Mouse (Mus musculus) neutrophil, adult 5-6 weeks (primary cell): ENCODE measurements around the gene Uri1. TPM values are rescaled to one million over a fixed set of nuclear protein-coding genes. Genes with fewer than 3 reads are reported as not detected.
A peak's percentile ranks its signal among the peaks of the same experiment; 100 is the strongest.

Experiments used
- ATAC-seq: fragments of 151-379, 151-347 bp; 2 replicates; pipeline ENCODE4 v1.8.0; 2017; ENCODE audit warnings: mild to moderate bottlenecking, moderate TSS enrichment; ENCODE audit not compliant: insufficient number of reproducible peaks, poor library complexity, low FRiP score, severe bottlenecking; ENCODE audit errors: extremely low read depth
- total RNA-seq: library from RNA; stranded (forward); fragments of 200-1000 nt; gene quantifications from 2 replicates; pipeline ENCODE4 v1.2.3, GENCODE M21; 2017

Gene Uri1
- total RNA-seq, 1 experiment from 2014 or later = 33.2 TPM

DNA sequence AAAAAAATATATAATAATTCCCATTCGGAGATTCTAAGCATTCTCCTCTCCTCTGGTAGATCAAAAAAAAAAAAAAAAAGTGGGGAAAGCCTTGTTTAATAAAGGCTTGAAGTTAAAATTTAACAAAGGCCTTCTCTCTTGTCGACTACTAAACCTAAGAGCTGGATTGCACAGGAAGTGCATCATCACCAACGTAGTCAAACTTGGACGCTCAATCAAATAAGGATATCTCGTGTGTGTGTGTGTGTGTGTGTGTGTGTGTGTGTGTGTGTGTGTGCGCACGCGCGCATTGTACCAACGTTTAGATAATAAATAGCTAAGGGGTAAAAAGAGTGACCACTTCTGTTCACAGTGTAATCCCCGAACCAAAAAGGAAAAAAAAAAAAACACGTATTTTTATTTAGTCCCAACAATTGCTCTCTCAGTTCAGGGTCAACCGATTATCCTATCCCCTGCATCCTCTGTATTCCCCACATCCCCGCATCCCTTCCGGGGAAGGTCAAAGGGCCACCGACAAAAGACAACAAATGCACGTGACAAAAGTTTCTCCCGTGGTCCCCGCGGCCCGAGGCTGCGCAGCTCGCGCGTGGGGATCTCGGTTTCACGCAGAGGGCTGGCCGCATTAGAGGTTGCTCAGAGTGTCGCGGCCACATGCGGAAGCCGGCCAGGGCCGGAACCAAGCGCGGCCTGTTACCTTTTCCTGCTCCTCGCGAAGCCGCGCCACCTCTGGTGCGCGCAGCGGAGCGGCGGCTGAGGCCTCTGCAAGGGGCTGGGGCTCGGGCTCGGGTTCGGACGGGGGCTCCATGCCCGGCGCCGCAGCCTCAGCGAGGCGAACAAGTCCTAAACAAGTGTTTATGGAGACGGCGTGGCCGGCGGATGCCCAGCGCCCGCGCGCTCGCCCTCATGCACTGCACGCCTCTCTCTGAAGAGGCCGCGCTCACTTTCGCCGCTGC is 4.7 kb downstream of the Uri1 start:
- peak; percentile 60 for ATAC-seq

DNA sequence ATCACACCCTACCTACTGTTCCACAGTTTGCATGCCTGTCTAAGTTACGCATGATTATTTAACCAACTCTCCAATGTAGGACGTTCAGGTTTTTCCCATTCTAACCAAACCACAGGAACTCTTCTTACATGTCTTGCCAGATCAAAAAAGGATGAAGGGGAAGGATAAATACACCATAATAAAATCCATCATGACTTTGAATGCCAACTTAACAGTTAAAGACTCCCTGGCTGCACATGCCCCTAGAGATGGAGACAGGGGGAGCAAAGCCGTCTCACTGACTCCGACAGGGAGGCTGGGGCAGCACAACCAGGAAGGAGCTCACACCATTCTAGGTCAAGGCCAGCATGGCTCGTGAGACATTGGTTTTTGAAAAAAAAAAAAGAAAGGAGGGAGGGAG is 8.0 kb downstream of the Uri1 start:
- ATAC-seq = no peak

DNA sequence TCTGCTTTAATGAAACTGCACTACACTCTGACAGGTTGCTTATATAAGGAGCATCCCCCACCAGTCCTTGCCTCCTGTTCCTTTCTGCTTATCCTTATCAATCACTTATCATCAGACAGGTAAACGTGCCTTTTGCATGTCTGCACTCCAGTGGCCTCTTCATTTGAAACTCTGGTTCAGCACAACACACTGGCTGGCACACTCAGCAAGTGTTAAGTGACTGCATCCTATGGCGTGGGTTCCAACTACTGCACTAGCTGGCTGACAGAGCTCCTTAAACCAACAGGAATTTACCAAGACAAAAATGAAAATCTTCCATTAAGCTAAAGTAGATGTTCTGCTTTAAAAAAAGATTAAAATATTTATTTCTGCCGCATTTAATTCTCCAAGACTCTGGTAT is 9.4 kb downstream of the Uri1 start:
- no peak for ATAC-seq

GRCm38 (mm10) chr7:38012811-38013210 is 10.5 kb downstream of the Uri1 start:
- no peak for ATAC-seq

DNA sequence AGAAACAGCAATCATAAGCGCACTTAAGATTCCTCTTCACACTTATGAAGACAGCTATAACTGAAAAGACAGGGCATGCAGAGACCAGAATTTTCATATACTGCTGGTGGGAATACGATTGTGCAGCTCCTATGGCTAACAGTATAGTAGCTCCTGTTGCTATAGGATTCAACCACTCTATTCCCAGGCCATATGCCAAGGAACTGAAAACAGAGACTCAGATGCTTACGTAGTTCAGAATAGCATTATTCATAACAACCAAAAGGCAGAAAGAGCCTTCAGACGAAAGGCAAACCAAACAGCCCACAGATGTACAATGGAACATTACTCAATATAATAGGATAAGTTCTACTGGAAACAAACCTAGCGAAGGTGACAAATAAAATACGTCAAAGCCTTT is 15.0 kb downstream of the Uri1 start:
- no peak for ATAC-seq

DNA sequence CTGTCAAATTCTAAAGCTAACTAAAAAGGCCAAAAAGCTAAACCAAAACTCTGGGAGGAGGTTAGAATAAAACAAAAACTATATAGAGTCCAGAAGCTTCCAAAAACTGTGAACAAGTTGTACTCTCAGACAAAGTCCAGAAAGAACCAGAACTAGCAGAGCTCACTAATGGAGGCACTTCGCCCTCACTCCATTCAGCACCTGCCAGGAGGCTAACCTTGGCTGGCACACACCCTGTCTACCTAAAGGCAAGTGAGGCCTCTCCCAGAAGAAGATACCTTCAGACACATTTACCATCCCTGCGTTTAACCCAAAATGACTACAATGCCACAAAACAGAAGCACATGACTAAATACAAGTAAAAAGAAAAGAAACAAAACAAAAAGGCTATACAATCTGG is 20.9 kb downstream of the Uri1 start:
- no peak for ATAC-seq

GRCm38 (mm10) chr7:37999691-38000090 is 23.7 kb downstream of the Uri1 start:
- no peak for ATAC-seq

DNA sequence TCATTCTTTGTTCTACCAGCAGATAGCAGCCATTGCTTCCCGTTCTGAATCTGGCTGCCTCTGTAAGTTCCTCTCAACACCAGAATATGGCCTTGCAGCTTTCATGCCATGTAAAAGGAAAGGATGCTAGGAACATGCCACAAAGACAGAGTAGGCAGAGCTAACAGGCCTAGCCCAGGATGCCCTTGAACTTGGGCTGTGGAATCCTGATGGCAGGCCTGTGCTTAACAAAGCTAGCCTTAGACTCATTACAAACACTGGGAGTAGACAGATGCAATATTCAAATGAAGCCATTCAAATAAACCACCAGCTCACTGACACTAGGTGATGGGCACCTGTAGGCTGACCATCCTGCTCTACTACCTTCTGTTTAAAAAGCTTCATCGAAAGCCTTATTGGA is 30.5 kb downstream of the Uri1 start:
- ATAC-seq = no peak

GRCm38 (mm10) chr7:37984866-37985265 is 38.5 kb downstream of the Uri1 start:
- ATAC-seq = no peak

GRCm38 (mm10) chr7:37983471-37983870 is 39.9 kb downstream of the Uri1 start:
- no peak for ATAC-seq

DNA sequence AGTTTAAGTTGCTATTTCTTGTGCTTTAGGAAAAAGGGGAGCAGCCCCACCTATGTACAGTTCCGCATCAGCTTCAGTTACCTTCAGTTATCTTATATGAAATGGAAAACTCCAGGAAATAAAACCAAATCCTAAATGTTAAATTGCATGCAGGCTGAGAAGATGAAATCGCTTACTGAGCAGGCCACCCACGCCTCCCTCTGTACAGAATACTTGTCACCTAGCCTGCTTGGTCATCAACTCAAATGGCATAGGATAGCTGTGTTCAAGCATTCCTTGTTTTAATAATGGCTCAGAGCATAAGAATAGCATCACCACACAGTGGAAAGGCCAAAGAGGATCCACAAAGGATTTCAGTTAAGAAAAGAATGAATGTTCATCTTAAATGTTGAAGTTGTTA is 43.6 kb downstream of the Uri1 start:
- no peak for ATAC-seq

DNA sequence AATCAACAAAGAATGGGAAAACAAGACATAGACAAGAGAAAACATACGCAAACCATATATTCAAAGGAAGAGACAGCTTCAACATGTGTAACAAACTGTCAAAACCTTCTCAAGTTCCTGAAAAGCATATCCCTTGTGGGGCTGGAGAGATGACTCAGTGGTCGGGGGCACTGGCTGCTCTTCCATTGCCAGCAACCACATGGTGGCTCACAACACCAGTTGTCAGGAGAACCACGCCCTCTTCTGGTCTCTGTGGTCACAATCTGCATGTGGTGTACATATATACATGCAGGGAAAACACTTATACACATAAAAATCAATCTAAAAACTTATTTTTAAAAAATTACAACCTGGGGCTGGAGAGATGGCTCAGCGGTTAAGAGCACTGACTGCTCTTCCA is 44.9 kb downstream of the Uri1 start:
- ATAC-seq = no peak

GRCm38 (mm10) chr7:37977676-37978075 is 45.7 kb downstream of the Uri1 start:
- ATAC-seq = no peak

GRCm38 (mm10) chr7:37972999-37973555 is 50.3 kb downstream of the Uri1 start:
- no peak for ATAC-seq

- ATAC-seq = no peak
Observed at GRCm38 (mm10) chr7:37972571-37972970, 50.8 kb downstream of the Uri1 start.

- no peak for ATAC-seq
Observed at GRCm38 (mm10) chr7:37962326-37962725, 61.0 kb downstream of the Uri1 start.

- no peak for ATAC-seq
Observed at GRCm38 (mm10) chr7:37961247-37961646, 62.1 kb downstream of the Uri1 start.

DNA sequence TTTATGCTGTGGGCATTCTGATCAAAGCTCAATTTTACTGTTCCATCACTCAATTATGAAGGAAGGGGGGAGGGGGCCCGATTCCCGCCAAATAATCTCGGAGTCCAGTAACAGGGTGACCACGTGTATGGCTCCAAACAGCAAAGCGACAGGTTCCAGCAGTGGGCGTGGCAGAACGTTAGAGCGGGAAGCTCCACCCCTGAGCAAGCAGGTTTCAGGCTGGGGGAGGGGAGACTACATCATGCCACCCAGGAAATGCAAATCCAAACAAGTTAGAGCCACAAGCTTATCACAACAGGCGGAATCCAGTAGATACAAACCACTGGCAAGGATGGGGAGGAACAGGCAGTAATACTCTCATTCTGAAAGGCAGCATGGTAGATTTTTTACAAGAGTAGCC is 71.5 kb downstream of the Uri1 start:
- ATAC-seq = no peak

DNA sequence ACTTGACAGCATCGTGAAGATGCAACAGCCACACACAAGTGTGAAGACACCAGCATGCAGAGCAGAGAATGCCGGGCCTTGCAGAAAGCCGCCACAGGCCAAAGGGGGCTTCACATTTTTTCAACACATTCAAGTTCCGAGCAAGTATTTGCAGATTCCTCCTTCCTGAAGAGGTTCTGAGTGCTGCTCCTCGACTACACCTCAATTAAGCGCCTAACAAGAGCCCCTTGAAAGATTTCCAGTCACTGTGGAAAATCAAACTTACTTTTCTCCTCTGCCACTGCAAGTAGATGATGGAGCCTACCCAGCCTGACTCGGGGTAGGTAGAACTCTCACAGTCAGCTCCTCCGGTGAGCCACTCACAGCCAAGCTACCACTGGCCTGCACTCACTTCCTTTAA is 86.9 kb downstream of the Uri1 start:
- ATAC-seq = no peak

DNA sequence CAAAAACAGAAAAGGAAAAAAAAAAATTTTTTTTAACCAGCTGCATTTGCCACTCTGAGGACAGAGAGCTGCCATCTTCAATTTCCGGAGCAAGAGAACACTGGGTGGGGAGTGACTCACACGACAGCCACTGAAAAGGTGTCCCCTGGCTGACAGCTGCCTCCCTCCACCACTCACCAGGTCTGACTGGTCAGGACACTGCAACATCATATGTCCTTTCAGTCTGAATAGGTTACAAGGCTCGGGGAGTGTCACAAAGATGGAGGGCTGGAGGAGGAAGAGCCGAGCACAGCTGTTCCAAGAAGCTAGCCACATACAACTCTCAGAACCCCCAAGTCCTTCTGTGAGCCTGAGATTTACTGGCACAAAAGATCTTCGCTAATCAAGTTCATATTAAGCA is 87.6 kb downstream of the Uri1 start:
- ATAC-seq = no peak

- ATAC-seq = no peak
Observed at GRCm38 (mm10) chr7:37934770-37935182, 88.6 kb downstream of the Uri1 start.
